Mouse (Mus musculus) frontal cortex, postnatal 14 days (tissue): Measurements from ENCODE around the gene 1700020D05Rik.

Experiments used
- DNase-seq, 2 experiments: peaks; one replicate each; pipeline ENCODE4 v3.0.0; 2022; ENCODE audit warnings: low spot score in 2 of 2

Gene 1700020D05Rik

DNA sequence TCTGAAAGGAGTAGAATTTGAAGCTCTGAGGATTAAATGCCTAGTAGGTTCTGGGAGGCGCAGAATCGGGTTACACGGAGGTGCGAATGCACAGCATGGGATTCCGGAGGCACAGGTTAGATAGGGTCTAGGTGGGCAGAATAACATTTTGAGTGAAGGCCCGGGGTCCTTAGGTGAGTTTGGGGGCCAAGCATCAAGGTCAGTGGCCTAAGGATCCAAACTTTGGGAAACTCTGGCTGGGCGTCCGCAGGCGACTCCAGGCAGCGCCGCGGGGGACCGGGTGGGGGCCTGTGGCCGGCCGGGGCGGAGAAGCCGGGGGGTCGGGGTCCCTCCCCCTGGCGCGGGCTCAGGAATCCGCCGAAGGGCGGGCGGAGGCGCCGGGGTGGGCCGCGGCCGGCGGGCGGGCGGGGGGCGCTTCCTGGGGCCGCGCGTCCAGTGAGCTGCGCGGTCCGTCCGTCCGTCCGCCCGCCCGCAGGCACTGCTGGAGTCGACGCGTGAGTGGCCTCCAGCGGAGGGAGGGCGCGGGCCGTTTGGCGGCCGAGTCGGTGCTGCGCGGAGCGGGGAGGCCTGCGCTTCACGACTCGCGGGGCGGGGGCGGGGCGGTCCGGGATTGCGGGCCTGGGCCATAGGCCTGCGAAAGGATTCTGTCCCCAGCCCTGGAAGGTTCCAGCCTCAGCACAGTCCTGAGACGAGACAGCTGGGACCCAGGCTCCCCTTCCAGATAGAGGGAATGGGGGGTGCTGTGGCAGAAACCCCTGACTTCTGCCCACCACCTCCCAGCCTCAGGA is 29.1 kb downstream of the 1700020D05Rik start:
- no peak for DNase-seq

DNA sequence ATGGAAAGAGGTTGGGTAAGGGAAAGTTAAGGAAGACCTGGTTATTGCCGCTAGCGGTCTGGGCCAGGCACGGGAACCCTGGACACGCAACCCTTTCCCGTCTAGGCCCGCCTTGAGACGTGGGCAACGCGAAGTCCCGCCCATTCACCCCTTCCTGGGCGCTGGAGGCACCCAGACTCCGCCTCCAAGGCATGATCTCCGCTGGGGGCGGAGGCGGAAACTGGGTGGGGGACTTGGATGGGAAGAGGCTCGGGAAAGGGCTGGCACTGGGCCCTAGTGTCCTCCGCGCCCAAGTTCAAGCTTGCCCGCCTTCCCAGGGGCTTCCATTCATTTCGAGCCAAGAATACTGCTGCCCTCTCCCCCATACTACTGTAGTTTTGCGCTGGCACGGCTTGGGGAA is 29.9 kb downstream of the 1700020D05Rik start, which contains the start of gene Efemp2:
Gene Efemp2, plus strand, starts transcription at position 235 of the 400 bp plus-strand sequence.
- DNase-seq, result peak in 1 of 2 experiments; percentile 57

DNA sequence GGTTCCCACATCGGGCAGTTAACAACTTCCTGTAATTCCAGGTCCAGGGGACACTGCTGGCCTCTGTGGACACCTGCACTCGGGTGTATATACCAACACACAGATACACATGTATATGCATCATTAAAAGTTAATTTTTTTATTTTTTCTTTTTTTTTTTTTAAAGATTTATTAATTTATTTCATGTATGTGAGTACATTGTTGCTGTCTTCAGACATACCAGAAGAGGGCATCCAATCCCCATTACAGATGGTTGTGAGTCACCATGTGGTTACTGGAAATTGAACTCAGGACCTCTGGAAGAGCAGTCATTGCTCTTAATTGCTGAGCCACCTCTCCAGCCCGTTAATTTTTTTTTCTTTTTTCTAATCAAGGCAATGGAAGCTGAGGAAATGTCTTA is 30.7 kb downstream of the 1700020D05Rik start:
- DNase-seq, result no peak

DNA sequence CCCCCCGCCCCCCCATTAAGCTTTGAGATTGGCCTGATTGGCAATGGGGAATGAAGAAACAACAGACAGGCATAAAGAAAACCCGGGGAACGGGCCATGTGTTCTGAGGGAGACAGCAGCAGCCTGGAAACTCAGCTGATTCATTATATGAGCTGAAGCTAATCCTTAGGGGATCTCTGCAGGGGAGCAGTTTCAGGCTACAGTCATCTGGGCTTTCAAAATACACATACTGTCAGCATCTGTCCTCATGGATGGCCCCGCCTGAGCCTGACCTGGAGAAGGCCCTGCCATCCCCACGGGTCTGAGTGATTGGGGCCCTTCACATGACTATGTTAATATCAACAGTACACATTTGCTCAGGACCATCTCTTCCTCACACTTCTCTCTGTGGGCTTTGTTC is 31.7 kb downstream of the 1700020D05Rik start:
- DNase-seq, result no peak

DNA sequence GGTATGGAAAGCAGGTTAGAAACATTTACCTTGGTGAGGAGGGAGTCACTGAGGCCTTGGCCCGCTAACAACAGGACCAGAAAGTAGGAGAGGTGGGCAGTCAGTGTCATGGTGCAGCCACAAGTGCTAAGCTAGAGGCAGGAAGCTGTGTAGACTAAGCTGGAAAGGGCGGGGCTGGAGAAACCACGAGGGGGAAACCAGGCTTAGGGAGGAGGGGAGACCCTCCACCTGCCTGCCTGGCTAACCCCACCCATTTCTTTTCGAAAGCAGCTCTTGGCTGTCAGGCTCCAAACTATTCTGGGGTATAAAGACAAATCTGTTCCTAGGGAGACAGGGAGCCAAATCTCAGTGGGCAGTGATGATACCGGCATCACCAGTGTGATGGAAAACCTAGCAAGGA is 35.2 kb downstream of the 1700020D05Rik start, which contains the start of gene Ctsw:
Gene Ctsw, minus strand, starts transcription at position 134 of the 400 bp plus-strand sequence.
- no peak for DNase-seq

DNA sequence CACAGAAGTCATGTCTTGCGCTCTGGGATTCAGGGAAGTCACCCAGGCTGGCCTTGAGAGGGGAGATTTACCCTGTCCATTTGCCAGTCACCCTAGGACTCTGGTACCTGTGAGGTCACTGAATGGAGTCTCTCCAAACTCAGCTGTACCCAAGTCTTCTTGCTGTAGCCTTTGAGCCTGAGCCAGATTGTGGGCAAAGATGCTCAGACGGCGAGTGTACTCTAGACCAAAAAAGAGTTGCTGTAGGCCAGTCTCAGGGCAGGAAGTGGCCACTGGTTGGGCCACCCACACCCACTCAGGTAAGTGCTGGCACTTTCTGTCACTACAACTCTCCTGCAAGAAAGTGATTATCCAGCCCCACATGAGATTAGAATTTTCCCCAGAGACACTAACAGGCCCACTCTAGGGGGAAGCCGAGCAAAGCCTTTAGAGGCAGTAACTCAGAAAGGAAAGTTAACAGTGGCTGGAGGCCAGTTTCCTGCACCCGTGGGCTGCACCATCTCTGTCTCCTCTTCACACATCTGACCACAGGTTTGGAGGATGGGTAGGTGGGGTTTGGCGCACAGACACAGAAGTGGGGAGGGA is 36.6 kb downstream of the 1700020D05Rik start:
- DNase-seq, result no peak

DNA sequence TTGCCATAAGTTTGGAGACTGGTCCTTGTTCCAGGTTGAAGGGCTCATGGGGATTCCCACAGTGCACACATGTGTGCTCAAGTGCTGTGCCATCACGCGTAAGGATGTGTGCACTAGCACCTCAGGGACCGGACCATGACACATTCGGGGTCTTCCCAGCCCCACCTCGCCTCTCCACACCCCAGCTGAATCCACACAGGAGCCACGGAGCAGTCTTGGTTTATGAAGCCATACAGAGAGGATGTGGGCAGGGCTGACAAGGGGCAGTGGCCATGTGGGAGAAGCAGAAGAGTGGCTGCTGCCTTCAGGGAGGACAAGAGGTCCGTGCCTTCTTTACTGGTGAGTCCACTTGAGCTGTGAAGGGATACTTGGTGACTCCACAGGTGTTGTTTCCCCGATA is 38.5 kb downstream of the 1700020D05Rik start:
- no peak for DNase-seq

DNA sequence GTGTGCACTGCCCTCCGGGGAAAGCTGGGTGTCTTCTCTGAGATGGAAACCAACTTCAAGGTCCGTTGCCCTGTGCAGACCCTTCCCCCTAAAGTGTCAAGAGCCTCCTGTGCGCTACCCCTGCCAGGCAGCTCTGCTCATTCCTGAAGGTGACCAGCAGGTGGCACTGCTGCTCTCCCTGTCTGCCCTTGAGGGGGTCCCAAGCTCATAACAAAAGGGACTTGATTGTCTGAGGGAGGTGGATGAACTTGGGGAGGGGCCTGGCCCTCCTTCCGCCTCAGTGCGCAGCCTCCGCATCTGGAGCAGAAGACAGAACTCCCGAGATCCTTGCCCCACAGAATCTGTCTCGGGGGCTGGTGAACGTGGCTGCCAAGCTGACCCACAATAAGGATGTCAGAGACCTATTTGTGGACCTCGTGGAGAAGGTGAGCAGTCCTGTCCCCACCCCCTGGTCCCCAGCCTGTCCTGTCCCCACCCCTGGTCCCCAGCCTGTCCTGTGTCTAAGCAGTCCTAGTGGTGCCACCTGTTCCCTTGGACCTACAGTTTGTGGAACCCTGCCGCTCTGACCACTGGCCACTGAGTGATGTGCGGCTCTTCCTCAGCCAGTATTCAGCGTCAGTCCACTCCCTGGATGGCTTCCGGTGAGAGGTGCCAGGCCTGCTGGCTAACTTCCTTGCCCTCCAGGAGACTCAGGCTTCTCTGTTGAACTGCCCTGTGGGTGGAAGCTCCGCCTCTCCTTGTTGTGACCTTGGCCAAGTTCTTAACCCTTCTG is 39.6 kb downstream of the 1700020D05Rik start:
- DNase-seq, result no peak

DNA sequence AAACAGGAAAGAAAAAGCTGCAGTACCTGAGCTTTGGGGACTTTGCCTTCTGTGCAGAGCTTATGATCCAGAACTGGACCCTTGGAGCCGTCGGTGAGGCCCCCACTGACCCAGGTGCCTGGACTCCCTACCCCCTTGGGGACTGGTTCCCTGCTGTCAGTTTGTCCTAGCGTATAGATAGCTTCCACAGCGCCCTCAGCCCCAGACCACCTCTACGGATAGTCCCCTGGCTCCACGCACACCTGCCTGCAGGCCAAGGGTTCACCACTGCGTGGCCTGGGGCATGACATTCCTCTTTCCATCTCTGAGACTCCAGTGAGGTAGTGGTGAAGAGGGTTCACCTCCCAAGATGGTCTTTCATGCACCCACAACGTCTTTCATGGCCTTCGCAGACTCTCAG is 40.4 kb downstream of the 1700020D05Rik start:
- DNase-seq, result no peak

DNA sequence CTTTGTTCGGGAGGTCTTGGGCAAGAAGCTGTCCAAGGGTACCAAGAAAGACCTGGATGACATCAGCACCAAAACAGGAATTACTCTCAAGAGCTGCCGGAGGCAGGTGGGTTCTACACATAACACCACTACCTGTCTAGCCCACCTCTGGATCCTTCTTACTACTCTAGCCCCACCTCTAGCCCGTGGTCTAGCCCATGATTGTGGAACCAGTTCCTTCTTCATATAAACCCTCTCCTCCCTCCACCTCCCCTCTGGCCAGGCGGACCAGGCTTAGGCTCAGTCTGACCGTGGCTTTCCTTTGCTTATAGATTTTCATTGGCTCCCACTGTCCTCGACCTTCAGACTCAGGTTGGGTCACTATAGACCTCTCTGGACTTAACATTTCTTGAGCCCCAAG is 42.2 kb downstream of the 1700020D05Rik start:
- no peak for DNase-seq

DNA sequence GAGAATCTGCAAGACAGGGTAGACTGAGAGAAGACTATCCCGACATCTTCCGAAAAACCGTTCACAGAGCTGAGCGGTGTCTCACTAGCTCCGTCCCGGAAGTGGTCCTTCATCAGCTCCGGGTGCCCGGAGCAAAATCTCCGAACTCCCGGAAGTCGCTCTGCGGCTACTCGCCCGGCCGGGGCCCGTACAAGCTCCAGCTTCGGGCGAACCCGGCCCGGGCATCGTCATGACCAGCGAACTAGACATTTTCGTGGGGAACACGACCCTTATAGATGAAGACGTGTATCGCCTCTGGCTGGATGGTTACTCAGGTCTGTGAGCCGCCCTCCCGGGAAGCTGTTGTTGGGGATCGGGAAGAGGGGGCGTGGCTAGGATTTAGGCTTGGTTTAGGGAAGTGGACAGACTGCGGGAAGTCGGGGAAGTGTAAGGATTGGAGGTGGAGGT is 43.1 kb downstream of the 1700020D05Rik start, which contains the start of gene Fibp:
Gene Fibp, plus strand, starts transcription at position 151 of the 447 bp plus-strand sequence.
- peak; percentile 77 to 83 for DNase-seq

DNA sequence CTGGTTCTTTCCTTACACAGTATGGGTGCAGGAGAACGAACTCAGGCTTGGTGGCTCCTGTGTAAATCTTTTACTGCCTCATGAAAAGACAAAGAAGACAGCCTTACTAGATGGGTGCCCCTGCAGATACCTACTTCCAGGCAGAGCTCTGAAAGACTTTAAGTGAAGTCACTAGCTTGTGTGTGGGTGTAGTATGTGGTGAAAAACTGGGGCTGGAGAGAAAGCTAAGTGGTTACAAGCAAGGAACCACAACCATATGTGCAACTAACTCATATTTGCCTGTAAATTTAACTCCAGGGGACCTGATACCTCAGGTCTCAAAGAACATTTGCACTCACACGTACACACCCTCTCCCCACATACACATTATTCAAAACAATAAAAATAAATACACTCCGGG is 43.7 kb downstream of the 1700020D05Rik start:
- no peak for DNase-seq

DNA sequence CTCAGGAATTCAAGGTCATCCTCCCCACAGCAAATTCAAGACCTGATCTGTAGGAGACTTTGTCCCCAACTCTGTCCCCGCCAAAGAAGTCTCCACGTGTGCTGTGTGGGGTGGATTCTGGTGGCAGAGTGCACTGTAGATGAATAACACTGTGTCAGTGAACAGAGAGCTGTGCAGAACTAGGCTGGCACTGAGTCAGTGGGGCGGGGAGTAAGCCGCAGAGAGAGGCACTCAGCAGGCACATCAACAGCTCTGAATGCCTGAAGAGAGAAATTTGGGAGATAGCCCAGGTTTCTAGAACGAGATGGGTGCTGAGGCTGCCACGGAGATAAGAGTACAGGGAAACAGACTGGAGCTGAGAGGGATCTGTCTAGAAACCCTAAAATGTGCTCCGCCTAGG is 44.6 kb downstream of the 1700020D05Rik start:
- DNase-seq, result no peak

DNA sequence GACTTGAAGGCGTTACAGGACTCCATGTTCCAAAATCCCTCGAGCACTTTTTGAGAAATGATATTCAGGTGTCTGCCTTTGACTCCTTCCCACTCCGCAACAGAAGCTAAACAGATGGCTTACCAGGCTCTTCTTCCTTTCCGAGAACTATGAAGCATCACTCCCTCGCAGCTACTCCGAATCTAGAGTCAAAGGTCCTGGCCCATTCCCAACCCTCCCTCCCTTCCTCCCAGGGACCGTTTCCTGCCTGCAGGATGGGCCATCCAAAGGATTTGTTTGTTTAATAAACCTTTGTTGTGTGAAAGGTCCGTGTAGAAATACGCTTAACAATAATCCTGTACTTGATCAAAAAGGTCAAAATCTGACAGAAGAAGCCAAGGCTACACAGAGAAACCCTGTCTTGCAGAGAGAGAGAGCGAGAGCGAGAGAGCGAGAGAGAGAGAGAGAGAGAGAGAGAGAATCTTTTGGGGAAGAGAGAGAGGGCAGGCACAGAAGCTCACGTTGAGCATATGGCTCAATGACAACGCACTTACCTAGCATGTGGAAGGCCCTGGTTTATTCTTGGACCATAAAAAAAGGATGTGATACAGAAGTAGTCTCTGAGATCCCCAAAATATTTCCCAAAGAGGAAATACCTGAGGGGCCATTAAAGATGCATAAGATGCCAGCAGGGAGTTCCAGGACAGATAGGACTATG is 45.7 kb downstream of the 1700020D05Rik start, which contains the start of gene Ccdc85b:
Gene Ccdc85b, minus strand, starts transcription at position 149 of the 697 bp plus-strand sequence.
- DNase-seq, result no peak

DNA sequence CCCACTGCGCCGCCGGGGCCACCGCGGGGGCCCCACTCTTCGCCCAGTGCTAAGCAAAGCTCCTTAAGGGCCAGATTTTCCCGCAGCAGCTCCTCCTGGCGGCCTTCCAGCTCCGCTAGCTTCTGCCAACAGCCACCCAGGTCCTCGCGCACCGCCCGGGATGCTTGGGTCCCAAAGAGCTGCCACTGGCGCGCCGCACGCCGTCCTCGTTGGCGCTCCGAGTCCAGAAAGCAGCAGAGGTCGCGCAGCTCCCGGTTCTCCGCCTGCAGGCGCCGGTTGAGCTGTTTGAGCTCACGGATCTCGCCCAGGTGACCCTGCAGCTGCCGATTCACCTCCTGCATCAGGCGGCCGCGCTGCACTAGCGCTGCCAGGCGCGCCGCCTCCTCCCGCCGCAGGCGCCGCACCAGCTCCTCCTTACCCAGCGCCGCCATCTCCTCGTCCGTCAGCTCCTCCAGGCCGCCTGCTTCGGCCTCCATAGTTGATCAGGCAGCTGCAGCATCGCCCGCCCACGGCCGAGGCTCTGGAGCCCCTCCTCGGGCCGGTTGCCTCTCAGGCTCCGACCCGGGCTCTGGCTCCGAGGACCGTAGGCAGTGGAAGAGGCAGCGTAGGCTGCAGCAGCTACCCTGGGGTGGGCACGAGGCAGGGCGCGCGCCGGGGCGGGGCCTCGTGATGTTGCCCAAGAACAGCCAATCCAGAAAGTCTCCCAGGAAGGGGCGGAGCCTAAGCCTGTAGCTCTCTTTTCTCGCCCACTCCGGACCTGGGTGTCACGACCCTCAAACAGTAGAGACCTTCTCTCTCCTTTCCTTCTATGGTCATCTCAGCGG is 46.5 kb downstream of the 1700020D05Rik start:
- DNase-seq, result peak; percentile 94 to 96

DNA sequence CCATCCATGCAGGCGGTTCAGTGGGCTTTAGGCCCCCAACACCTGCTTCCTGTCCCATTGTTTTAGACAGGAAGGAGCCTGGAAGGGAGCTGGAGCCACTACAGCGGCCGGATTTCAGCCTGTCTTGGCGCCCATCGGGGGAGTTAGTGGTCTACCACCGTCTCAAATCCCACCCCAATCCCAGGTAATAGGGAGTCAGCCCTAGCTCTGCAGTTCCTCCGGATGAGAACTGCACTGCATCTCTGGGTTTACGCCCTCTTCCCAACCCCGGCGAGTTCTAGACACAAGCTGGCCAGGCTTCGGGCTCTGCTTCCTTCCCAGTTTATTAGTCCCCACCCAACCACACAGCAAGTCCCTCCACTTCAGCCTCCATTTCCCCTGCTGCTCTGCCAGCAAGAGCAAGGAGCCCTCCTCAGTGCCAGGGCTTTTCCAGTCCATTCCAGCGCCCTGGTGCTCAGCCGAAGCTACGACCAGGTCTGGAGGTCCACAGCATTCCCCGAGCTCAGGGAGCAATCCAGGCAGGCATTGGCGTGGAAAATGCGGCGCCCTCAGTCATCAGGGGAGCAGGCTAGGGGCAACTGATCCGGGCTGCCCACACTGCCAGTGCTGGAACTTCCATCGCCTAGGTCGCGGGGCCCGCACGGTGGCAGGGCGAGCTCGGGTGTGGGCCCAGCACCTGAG is 47.2 kb downstream of the 1700020D05Rik start:
- DNase-seq, result no peak

DNA sequence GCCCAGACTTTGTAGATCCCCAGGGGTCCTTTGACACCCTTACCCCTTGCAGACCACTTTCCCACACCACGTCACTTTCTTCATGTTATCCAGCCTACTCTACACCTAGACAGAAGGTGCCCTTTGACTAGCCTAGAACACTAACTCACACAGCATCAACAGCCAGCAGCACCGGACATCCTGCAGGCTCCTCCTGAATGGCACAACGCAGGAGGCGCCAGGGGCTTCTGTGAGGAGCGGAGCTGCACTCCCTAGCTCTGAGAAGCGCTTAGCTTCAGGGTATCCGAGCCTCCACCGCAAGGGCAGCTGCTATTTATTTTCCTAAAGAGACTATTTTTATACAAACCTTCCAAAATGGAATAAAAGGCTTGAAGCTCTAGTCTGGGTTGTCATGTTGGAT is 48.0 kb downstream of the 1700020D05Rik start:
- DNase-seq, result no peak

DNA sequence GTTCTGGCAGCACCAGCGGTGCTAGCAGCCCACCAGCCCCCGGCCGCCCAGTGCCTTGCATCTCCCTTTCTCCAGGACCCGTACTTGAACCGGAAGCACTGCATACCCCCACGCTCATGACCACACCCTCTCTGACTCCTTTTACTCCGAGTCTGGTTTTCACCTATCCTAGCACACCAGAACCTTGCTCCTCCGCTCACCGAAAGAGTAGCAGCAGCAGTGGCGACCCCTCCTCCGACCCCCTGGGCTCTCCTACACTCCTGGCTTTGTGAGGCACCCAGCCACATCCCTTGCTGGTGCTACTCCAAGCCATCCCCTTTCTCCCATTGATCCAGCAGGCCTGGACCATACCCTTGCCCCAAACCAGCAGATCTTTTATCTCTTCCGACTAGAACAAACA is 48.5 kb downstream of the 1700020D05Rik start:
- no peak for DNase-seq
